Mouse (Mus musculus): ENCODE results near the gene Bbs5. TPM values are rescaled to one million over a fixed set of nuclear protein-coding genes. Genes with fewer than 3 reads are reported as not detected.

Gene Bbs5
- polyA plus RNA-seq (2012; rRNA removed), result not detected in 2 replicates

DNA sequence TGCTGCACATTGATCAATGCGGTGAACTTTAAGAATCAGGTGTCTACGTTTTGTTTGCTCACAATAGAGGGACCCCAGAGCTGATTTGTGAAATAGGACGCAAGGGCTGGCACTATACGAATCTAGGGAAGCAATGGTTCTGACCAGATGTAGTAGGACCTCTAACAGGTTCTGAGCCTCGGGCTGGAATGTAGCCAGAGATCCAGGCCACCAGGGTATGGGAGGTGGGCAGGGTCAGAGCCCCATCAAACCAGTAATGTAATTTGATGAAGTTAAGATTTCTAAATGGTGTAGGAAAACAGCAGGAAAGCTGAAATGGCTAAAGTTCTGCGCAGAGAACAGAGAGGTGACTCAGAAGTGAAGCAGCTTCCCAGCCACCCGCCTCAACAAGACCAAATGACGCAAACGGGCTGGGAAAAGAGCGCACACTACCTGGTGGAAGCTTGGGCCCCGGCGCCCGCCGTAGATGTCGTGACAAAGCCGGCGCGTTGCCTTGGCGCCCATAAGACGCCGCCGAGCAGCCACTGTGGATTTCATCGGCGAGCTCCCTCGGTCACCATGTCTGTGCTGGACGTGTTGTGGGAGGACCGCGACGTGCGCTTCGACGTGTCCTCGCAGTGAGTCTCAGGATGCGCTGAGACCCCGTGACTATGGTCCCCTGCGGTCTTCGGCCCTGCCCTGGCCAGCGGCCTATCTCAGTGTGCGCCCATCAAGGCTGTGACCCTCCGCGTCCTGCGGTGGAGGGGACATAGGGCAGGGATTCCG, at the start of gene Bbs5:
Gene Bbs5 (plus strand): TSS at position 446 of the 765 bp plus-strand sequence.
- no peaks in the 10 kb centered on the region for H3K27me3 ChIP-seq (ENCODE audit: control insufficient read depth, insufficient read depth, low read length)
- WGBS, result 2% methylated on average over 43 of the region's 43 CpGs

DNA sequence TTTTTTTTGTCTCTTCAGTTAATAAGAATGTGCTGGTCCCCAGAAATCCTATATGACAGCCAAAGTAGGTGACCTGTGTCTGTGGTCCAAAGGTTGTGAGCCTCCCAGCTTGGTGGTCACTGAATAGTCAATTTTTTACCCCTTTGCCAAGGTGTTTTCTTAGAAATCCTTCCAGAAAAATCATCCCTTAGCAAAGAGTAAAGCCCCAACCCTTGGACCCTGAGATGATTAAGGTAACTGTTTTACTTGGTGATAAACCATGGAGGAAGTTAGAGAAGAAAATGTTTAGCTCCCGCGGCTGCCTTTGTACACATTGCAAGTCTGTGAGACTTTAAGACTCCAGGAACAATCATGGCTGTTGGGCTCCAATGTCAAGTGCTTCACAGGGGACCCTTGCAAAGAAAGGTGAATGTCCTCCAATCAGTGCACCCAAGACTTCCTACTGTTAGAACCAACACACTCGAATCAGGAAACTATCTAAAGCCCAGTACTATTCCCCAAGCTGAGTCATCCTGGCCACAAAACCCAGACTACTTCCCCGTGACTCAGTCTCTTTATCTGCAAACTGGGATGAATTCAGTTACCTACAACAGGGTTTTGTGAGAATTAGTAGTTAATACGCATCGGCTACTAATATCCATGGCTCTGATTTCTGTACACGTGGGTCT, 43.1 kb upstream of the Bbs5 start:
- WGBS, result 47% methylated on average over 7 of the region's 7 CpGs
- Histone ChIP-seq H3K36me3 (ENCODE audit: control insufficient read depth, insufficient read depth, low read length) (no peaks in the 10 kb centered on the region), H3K27ac (ENCODE audit: insufficient read depth, low read depth, low read length) (peak overlapping the region; percentile 14; the same call in 1 of the 2 replicates), H3K4me3 (ENCODE audit: low read depth, low read length) (no peak overlapping the region), H3K4me1 (ENCODE audit: control insufficient read depth, insufficient read depth, insufficient read length, low read length) (peaks cover 5% of the 10 kb centered on the region; the same call in 1 of the 2 replicates), H3K27me3 (ENCODE audit: control insufficient read depth, insufficient read depth, low read length) (no peaks in the 10 kb centered on the region)
- TF ChIP-seq POLR2A (IDR thresholded peaks at IDR 0.05; ENCODE audit: low read depth, low read length) (no peak), CTCF (IDR thresholded peaks at IDR 0.05; ENCODE audit: extremely low read depth, insufficient read length, insufficient replicate concordance, low read depth, low read length) (no peak)

More for the DNA sequence above, at the start of gene Bbs5:
- H3K36me3 ChIP-seq (ENCODE audit: control insufficient read depth, insufficient read depth, low read length), result no peaks in the 10 kb centered on the region
- peaks cover 2% of the 10 kb centered on the region; the same call in 1 of the 2 replicates for H3K4me1 ChIP-seq (ENCODE audit: control insufficient read depth, insufficient read depth, insufficient read length, low read length)
- H3K27ac ChIP-seq (ENCODE audit: insufficient read depth, low read depth, low read length), result no peak within 1 kb of the TSS
- no peak for TF ChIP-seq POLR2A (IDR thresholded peaks at IDR 0.05; ENCODE audit: low read depth, low read length)
- no peak for TF ChIP-seq CTCF (IDR thresholded peaks at IDR 0.05; ENCODE audit: extremely low read depth, insufficient read length, insufficient replicate concordance, low read depth, low read length)
- peak within 1 kb of the TSS; percentile 87 for H3K4me3 ChIP-seq (ENCODE audit: low read depth, low read length)

DNA sequence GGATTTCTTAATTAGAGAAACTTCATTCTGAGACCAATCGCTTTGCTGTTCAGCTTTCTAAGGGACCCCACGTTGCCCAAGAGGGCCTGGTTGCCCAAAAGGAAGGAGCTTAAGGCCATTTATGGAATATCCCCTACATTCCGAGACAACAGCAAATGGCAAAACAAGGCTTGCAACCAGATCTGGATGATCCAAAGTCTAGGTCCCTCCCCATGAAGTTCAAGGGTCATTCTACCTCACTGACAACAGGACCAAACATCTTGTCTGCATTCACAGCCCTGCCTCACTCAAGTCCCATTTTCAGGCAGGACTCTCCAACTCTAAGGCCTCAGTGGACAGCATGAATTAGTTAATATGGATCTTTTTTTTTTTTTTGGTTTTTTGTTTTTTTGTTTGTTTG, 40.4 kb upstream of the Bbs5 start:
- H3K4me3 ChIP-seq (ENCODE audit: low read depth, low read length), result no peak overlapping the region
- no peaks in the 10 kb centered on the region for H3K27me3 ChIP-seq (ENCODE audit: control insufficient read depth, insufficient read depth, low read length)
- H3K36me3 ChIP-seq (ENCODE audit: control insufficient read depth, insufficient read depth, low read length), result no peaks in the 10 kb centered on the region
- no peak overlapping the region for H3K27ac ChIP-seq (ENCODE audit: insufficient read depth, low read depth, low read length)
- H3K4me1 ChIP-seq (ENCODE audit: control insufficient read depth, insufficient read depth, insufficient read length, low read length), result peaks cover 5% of the 10 kb centered on the region; the same call in 1 of the 2 replicates
- WGBS, result 78% methylated on average over 3 of the region's 3 CpGs
- TF ChIP-seq POLR2A (IDR thresholded peaks at IDR 0.05; ENCODE audit: low read depth, low read length), result no peak
- no peak for TF ChIP-seq CTCF (IDR thresholded peaks at IDR 0.05; ENCODE audit: extremely low read depth, insufficient read length, insufficient replicate concordance, low read depth, low read length)

DNA sequence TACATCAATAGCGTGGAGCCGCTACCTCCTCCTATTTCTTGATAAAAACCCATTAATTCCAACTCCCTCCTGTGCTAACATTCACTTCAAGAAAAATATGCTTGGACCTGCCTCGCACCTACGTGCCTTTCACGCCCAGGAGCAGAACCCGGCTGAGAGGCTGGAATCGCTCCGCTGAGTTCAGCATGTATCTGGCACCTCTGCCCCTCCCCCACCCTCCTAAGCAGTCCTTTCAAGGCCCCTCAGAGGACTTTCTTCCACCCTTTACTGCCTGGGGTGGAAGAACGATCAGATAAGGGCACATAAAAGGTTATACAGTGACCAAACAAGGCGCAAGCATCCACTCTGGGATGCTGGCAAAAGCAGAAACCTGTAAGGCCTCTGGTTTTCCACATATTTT, 34.7 kb upstream of the Bbs5 start:
- Histone ChIP-seq H3K27me3 (ENCODE audit: control insufficient read depth, insufficient read depth, low read length) (no peaks in the 10 kb centered on the region), H3K36me3 (ENCODE audit: control insufficient read depth, insufficient read depth, low read length) (no peaks in the 10 kb centered on the region), H3K27ac (ENCODE audit: insufficient read depth, low read depth, low read length) (no peak overlapping the region), H3K4me1 (ENCODE audit: control insufficient read depth, insufficient read depth, insufficient read length, low read length) (peaks cover 9% of the 10 kb centered on the region; the same call in 1 of the 2 replicates), H3K4me3 (ENCODE audit: low read depth, low read length) (no peak overlapping the region)
- no peak for TF ChIP-seq POLR2A (IDR thresholded peaks at IDR 0.05; ENCODE audit: low read depth, low read length)
- TF ChIP-seq CTCF (IDR thresholded peaks at IDR 0.05; ENCODE audit: extremely low read depth, insufficient read length, insufficient replicate concordance, low read depth, low read length), result no peak
- WGBS, result 16% methylated on average over 10 of the region's 10 CpGs

DNA sequence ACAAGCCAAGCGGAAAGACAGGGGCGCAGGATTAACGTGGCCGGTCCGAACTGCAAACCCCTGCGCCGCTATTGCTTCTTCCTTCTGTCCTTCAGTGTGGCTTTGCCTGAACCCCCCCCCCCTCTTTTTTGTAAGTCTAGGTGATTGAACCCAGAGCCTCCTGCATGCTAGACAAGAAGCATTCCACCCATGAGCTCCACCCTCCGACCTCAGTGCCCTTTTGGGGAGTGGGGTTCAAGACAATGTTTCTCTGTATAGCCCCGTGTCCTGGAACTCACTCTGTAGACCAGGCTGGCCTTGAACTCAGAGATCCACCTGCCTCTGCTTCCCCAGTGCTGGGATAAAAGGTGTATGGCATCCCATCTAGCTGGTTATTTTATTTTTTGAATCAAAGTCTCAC, 34.3 kb upstream of the Bbs5 start:
- peaks cover 8% of the 10 kb centered on the region; the same call in 1 of the 2 replicates for H3K4me1 ChIP-seq (ENCODE audit: control insufficient read depth, insufficient read depth, insufficient read length, low read length)
- H3K27ac ChIP-seq (ENCODE audit: insufficient read depth, low read depth, low read length), result no peak overlapping the region
- no peaks in the 10 kb centered on the region for H3K36me3 ChIP-seq (ENCODE audit: control insufficient read depth, insufficient read depth, low read length)
- H3K27me3 ChIP-seq (ENCODE audit: control insufficient read depth, insufficient read depth, low read length), result no peaks in the 10 kb centered on the region
- no peak for TF ChIP-seq POLR2A (IDR thresholded peaks at IDR 0.05; ENCODE audit: low read depth, low read length)
- TF ChIP-seq CTCF (IDR thresholded peaks at IDR 0.05; ENCODE audit: extremely low read depth, insufficient read length, insufficient replicate concordance, low read depth, low read length), result no peak
- 39% methylated on average over 9 of the region's 9 CpGs for WGBS
- no peak overlapping the region for H3K4me3 ChIP-seq (ENCODE audit: low read depth, low read length)

DNA sequence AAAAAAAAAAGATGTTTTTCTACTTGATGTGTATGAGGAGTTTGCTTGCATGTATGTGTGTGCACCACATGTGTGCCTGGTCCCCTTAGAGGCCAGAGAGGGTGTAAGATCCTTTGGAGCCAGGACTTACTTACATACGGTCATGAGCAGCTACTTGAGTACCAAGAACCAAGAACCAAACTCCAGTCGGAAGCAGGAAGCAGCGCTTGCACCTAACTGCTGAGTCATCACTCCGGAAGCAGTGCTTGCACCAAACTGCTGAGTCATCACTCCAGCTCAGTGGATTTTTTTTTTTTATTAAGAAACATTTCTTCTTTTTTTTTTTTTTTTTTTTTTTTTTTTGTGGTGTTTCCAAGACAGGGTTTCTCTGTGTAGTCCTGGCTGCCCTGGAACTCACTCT, 33.7 kb upstream of the Bbs5 start:
- no peak for TF ChIP-seq POLR2A (IDR thresholded peaks at IDR 0.05; ENCODE audit: low read depth, low read length)
- TF ChIP-seq CTCF (IDR thresholded peaks at IDR 0.05; ENCODE audit: extremely low read depth, insufficient read length, insufficient replicate concordance, low read depth, low read length), result no peak
- Histone ChIP-seq H3K4me1 (ENCODE audit: control insufficient read depth, insufficient read depth, insufficient read length, low read length) (peaks cover 8% of the 10 kb centered on the region; the same call in 1 of the 2 replicates), H3K27me3 (ENCODE audit: control insufficient read depth, insufficient read depth, low read length) (no peaks in the 10 kb centered on the region), H3K27ac (ENCODE audit: insufficient read depth, low read depth, low read length) (no peak overlapping the region), H3K4me3 (ENCODE audit: low read depth, low read length) (no peak overlapping the region), H3K36me3 (ENCODE audit: control insufficient read depth, insufficient read depth, low read length) (no peaks in the 10 kb centered on the region)
- 34% methylated on average over 4 of the region's 4 CpGs for WGBS

DNA sequence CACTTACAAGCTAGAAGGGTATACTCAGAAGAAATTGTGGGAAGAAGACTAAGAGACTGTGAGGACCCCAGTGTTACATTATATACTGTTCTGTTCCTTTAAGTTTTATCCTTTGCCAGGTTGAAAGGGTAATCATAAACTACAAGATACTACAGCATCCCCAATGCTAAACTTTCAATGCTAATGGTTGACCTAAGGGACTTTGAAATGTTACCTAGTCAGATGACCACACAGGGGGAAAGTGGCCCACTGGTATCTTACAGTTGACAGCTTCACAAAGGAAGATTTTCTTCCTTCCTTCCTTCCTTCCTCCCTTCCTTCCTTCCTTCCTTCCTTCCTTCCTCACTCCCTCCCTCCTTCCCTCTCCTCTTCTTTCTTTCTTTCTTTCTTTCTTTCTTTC, 28.6 kb upstream of the Bbs5 start:
- Histone ChIP-seq H3K4me1 (ENCODE audit: control insufficient read depth, insufficient read depth, insufficient read length, low read length) (no peaks in the 10 kb centered on the region), H3K36me3 (ENCODE audit: control insufficient read depth, insufficient read depth, low read length) (no peaks in the 10 kb centered on the region), H3K27ac (ENCODE audit: insufficient read depth, low read depth, low read length) (no peak overlapping the region), H3K27me3 (ENCODE audit: control insufficient read depth, insufficient read depth, low read length) (no peaks in the 10 kb centered on the region), H3K4me3 (ENCODE audit: low read depth, low read length) (no peak overlapping the region)
- TF ChIP-seq CTCF (IDR thresholded peaks at IDR 0.05; ENCODE audit: extremely low read depth, insufficient read length, insufficient replicate concordance, low read depth, low read length) (no peak), POLR2A (IDR thresholded peaks at IDR 0.05; ENCODE audit: low read depth, low read length) (no peak)
